Mouse (Mus musculus) mature B cell (primary cell): Measurements from ENCODE around the gene 2900026A02Rik.

Experiments used
- in situ Hi-C: fragments of 300-500 bp; cut with MboI; formaldehyde crosslinking; loops from 2 replicates; pipeline ENCODE4 v1.14.3; 2019

The 2900026A02Rik gene

DNA sequence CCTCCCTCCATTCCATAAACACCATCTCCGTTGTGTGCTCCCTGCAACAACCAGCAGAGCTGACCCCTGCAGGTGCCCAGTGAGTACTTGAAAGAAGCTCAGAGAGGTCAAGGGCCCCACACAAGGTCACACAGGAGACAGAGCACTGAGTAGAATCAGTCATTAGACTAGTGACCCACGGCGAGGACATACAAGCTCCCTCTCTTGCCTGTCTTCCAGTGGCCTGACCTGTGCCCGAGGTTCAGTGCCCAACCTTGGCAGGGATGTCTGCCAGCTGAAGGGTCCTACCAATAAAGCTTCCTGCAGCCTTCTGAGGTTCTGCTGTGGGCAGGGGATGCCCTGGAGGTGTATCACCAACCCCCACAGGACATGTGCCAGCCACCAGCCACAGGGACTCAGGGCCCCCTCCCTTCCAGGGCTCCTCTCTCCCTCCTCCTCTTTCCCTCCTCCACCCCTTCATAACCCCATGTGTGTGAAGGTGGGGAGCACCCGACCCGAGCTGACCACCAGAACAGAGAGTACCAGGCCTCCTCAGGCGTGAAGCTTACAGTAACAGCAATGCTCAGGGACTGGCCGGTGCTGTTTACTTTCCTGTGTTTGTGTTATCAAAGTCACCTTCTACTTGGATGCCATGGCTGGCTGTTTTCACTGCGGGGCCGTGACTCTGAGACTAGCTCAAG is 8.7 kb downstream of the 2900026A02Rik start:
- in situ Hi-C loops = no loop called here

DNA sequence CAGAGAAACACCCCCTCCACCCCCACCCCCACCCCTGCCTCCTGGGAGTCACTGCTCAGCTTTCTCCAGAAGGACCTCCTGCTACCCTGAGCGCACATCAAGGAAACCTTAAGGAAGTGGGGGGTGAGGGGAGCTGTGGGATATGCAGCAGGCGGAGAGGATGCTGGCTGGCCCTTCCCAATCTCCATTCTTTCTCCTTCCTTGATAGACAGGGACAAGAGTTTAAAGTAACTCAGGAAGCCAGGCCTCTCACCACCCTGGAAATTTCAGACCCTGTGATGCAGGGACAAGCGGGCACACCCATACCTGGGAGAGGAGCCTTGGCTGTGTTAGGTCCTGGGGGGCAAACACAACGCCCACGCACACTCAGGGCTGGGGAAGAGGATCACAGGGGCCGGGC is 10.7 kb downstream of the 2900026A02Rik start:
- in situ Hi-C loops = no loop called here

DNA sequence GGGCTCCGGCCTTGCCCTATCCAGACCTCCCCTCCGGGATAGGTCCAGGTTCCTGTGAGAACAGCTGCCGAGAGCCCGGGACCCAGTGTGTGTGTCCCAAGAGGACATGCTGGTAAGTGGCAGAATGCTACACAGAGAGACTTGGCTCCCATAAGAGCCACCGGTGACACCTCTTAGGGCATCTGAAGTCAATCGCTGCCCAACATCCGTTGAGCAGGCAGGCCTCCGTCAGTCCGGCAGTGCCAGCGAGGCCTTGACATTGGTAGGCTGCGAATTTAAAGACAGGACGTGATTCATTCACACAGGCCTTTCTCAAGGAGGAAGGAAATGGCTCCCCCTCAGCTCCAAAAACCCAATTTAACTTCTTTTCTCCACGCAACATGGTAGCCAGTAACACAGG is 11.1 kb downstream of the 2900026A02Rik start:
- in situ Hi-C loops = no loop called here

DNA sequence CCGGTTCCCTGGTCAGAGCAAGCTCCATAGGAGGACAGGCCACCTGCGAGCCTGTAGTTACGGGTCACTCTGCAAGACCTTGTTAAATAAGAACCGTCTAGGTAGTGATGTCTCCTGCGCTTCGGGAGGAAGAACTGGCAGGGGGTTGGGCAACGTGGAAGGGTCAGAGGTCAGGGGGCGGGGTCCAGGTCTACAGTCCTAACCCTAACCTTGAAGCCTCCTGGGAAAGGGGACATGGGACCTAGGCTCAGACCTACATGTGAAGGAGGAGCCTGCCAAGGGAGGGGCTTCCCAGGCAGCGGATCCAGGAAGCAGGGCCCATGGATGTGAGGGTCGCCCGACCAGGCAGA is 11.7 kb downstream of the 2900026A02Rik start:
- in situ Hi-C loops = no loop called here

DNA sequence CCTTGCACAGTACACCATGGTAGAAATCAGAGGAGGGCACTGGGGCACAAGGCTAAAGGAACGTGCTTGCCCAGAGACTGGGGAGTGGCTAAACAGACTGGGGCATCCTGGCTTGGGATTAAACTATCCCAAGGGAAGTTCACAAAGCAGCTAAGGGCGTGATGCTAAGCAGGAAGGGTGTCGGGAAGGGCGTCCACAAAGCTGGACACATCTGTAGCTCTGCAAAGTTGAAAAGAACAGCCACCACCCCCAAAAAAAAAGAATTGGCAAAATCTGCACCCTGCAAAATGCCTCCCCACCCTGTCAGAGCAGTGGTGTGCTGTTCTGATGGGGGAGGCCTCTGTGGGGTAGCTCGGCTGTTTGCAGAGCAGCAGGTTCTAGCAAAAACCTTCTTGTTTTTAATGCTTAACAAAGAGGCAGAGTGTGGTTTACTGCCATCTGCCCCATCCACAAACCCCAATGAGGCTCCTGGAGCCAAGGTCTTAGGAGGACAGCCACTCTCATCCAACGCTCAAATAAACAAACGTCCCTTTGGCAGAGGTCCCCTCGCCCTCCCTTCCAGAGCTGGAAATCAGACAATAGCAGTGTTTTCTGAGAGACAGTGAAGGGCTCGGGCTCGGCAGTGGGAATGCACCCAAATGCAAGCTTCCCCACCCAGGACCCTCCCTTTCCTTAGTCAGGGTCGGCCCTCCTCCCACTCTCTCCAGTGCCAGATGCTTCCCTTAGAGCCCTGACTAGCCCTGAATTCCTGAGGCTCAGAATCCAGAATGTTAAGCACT is 12.2 kb downstream of the 2900026A02Rik start:
- in situ Hi-C loops = no loop called here

DNA sequence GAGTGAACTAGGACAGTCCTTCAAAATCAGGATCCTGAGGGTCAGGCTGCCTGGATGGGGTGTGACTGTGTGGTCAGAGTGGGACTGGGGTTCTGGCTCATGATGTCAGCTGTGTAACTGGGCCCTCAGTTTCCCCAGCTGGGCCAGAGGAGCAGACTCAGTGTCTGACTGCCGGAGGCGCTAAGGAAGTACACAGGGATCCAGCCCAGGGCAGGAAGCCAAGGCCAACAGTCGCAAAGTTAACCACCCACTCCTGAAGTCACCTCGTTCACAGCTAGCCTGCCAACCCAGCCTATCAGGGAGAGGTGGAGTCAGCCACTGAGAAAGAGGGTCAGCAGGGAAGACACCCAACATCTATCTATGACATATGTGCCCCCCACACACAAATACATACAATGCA is 13.0 kb downstream of the 2900026A02Rik start:
- in situ Hi-C loops = no loop called here

DNA sequence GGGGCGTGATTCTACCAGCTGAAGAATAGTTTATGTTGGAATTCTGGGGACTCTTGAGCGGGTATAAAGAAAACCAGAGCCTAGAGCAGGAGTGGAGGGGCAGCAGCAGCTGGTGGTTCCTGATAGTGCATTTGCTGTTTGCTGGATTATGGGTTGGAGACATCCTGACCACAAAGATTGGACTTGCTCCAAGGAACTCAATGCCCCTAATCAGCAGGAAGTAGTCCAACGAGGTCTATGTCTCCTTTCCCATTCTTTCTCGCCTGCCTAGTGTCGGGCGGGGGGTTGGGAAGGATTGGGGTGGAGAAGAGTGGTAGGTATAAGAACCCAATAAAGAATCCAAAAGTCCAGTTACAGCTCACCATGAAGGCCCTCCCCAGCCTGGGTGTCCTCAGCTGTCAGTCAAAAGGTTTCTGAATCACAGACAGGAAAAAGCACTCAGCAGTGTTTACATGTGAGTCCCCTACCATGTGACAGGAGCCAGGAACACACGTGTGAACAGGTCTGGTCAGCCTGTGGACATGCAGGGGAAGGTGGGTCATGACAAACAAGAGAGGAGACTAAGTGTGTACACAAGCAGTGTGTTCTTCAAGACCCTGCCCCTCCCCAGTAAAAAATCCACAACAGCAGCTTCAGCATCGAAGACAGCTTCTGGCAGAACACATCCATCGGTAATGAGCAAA is 14.2 kb downstream of the 2900026A02Rik start:
- in situ Hi-C loops = no loop called here

DNA sequence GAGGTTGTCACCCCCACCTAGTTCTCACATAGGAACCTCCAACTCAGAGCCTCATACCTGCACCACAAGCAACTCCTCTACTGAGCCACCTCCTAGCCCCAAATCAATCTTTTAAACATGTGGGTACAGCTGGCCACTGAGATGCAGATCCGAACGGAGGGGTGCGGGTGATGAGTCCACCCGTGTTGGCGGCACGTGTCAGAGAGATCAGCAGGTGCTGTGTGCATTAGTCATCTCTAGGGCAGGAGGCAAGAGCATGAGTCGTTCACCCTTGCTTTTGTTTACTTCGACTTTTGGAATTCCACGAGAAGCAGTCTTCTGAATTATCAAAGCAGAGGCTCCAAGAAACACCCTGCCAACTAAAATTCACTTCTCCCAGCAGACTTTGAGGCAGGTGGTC is 16.8 kb downstream of the 2900026A02Rik start:
- in situ Hi-C loops = no loop called here

DNA sequence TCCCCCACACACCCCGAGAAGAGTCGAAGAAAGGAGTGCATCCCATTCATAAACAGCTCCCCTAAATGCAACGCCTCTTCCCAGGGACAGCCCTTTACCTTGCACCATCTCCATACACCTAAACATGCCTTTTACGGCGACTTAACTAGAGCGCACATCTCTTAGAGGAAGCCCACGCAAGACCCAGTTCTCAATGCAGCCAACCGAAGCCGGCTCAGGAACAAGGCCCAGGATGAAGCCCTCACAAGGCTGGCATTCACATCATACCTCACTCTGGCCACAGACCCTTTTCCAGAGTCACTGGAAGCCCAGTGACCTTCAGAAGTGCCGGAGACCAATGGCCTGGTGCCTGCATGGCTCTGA is 21.3 kb downstream of the 2900026A02Rik start:
- in situ Hi-C loops = no loop called here

DNA sequence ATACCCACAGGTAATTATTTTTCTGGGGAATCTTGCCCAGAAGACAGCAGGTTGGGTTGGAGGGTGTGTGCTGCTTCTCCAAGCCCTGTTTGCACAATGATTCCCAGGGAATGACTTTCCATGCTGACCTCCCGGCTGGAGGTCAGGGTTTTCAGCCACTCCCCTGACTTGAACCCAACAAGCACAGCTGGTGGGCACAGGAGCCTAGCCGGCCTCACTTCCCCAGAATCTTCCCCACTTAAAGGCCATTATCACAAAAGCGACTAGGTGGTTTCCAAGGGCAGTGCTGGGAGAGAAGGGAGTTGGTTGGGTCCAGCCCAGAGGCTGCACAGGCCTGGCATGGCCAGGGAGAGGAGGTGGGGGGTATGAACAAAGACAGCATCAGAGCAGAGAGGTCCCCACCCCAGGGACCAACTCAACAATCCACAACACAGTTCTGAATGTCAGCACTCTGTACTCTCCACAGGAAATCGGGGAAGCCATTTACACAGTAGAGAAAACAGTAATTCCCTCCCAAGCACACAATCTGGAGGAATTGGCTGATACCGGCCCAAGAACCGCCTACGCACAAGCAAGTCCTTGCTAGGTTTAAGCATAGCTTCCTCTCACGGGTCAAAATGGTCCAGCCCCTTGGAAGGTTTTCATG is 21.8 kb downstream of the 2900026A02Rik start:
- in situ Hi-C loops = no loop called here

DNA sequence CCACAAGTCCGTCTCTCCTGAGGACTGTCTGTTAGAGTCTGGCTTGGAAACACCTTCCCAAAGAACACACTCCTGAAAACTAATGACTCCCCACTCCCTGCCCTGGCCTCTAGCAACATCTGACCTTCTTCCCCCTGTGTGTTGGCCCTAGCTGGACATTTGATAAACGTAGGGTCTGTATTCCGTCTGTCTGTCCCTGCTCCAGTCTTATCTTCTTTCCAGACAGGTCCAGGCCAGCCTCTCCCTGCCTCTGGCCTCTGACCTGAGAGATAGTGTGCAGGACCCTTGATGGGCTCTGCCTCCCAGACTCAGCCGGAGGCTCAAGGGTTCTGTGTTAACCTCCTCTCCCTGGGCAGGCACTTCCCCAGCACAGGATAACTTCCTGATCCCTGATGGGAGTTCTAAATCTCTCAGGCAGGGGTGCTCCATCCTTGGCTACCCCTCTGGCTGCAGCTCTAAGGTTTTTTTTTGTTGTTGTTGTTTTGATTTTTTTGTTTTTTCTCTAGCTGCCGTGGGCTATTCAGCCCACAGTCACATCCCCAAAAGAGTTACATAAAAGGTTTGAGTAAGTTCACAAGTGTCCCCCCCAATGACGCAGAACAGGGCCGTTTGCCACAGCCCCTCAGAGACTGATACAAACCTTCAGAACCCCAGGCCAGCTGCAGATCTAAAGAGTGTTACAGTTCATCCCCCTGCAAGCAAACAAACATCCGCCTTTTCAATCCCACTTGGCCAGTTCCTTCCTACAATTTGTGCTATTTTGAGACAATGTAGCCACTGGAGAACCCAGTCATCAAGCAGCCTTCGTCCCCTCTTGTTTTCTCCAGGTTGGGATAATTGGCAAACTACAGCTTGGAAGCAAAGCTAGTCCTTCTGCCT is 23.9 kb downstream of the 2900026A02Rik start:
- in situ Hi-C loops = no loop called here

DNA sequence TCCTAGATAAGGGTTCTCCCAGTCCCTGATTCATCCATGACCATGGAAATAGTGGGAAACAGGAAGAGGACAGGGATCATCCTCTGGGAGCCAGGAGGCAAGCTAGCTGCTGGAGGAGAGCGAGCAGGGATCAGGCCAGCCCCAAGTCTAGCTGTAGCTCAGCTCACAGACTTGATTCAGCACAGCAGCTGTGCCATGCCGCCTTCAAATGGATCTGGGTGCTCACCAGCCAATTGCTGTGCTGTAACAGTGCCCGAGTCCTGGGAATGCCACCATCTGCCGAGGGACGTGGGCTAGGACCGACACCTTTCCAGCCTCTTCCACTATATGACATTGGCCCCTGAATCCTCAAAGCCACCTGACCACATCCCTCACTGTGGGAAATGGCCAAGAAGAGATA is 25.1 kb downstream of the 2900026A02Rik start:
- in situ Hi-C loops = no loop called here

DNA sequence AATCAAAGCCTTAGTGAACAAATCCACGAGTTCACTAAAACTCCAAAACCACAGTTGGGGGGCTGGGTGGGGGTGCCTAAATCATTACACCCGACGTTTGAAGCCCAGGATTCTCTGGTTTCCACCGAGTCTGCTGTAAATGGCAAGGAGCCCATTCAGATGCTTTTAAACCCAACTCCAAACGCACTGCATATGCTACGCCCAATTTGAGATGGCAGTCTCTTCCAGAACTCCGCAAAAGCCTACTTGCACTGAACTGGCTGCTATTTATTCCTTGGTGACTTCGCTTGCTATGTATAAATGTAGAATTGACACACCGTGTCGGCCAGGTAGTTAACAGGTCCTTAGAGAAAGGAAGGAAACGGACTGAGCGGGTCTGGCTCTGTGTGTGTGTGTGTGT is 25.6 kb downstream of the 2900026A02Rik start:
- in situ Hi-C loops = no loop called here

DNA sequence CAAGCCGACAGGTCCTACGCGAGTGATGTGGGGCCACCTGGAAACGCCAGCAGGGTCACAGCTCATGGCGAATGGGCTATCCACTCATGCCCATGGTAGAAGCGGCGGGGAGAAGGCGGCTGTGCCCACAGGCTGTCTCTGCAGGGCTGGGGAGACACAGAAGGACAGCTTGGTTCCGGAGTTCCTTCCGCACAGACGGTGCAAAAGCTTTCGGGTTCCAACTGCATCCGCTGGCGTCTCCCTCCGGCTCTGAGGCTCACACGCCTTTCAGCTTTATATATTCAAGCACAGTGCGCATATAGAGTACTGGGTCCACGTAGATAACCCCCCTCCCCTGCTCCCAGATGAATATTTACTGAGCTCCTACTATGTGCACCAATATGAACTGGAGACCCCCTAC is 27.3 kb downstream of the 2900026A02Rik start:
- in situ Hi-C loops = no loop called here

DNA sequence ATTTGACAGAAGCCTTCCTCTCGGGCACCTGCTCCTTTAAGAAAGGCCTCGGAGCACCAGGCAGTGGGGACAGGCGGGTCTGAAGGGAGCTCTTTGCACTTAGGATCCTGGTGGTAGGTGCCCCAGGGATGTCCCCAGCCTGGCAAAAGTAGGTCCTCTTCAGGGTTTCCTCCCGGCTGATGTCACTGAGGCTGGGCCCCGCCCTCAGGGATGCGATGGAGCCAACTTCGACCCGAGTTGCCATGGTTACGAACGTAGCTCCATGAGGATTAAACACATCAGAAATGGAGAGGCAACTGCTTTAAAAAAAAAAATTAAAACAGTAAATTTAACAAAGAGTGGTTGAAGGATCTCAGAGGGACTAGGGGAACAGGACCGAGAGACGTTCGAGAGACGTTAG is 29.1 kb downstream of the 2900026A02Rik start:
- in situ Hi-C loops = no loop called here

DNA sequence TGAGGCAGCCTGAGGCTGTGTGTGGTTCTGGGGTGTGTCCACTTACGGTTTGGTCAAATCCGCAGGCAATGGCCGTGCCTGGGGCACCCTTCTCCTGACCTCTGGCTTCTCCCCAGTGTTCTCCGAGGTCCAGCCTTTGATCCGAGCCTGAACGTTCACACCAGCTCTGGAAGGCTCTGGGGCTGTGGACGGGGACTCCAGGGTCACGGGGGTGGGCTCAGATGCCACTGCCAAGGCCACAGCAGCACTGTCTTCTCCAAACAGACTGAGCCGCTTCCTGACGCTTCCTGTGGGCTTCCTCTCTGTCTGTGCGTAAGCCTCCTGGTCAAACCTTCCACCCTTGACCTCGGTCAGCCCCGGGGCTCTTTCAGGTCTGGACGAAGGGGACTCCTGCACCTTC is 30.5 kb downstream of the 2900026A02Rik start:
- in situ Hi-C loops = no loop called here

DNA sequence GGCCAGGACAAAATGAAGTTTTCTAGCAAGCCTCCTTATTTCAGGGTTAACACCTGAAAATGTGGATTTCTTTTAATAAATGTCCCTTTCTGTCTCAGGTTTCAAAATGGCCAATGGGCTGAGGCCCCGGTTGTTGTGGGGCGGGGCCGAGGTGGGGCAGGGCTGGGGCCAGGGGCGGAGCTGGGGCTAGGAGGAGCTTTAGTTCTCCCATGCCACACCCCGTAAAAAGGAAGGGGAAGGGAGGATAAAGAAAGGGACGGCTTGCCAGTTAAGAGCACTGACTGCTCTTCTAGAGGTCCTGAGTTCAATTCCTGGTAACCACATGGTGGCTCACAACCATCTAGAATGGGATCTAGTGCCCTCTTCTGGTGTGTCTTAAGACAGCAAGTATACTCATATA is 39.6 kb downstream of the 2900026A02Rik start:
- in situ Hi-C loops = no loop called here

DNA sequence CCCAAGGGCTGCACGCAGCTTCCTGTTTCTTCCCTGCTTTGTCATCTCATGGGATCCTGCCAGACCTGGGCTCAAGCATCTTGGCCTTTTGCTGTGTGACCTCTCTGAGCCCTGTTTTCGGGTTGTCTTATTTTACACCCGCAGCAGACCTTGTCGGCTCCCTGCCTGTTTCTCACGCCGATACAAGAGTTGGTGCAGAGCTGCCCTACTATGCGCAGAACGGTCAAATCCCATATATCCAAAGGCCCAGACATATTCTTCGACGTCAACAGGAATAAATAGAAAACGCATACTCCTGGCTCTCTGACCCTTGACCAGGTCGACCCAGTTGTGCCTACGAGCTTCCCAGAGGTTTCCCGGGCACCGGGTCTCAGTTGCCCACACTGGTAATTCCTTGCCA is 40.3 kb downstream of the 2900026A02Rik start:
- in situ Hi-C loops = no loop called here

DNA sequence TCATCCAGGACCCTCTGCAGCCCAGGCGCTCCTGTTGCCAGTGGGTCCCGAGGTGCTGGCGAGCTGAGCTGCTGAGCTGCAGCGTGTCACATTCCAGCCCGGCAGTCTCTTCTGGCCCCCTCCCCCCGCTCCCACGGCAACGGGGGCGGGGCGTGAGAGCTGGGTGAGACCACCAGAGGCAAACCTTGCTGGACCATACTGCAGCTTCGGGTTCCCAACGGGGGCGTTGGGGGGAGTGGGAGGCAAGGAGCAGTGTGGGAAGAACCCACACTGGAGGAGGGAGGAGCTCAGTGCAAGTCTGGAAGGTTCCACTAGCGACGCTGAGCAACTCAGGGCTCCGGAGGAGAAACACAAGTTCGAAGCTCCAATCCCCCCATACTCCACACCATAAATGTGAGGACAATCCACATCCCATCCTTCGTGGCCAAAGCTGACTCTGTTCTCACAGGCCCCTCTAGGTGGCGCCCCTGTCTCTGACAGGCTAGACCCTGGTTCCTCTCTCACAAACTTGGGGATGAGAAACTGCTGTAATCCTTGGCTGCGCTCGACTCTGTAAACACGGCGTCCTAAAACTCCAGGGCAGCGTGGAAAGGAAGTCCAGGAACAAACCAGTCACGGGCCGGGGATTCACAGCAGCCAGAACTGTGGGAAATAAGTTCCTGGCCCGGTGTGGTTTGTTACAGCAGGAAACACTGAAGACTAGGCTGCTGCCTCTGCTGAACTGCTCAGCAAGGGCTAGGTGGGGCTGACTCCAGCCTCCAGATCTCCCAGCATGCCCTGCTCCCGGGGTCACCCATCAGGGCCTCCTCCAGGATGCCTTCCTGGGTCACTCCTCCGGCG is 41.0 kb downstream of the 2900026A02Rik start:
- in situ Hi-C loops = no loop called here

DNA sequence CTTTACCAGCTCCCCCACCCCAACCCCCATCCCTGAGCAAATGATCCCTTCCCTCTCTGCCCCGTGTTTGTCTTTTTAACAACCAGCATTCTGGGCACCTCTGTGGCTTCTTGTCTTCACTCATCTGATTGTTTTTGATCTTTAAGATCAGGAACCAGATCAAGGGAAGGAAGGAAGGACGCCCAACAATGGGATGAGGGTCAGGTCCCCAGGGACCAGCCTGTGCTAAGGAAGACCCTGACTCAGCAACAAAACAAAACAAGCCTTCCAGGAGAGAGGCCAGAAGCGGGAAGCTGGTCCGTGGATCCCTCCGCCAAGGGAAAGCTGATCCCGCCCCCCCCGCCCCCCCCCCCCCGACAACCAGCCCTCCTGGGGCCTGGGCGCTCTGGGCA is 41.6 kb downstream of the 2900026A02Rik start:
- in situ Hi-C loops = no loop called here

DNA sequence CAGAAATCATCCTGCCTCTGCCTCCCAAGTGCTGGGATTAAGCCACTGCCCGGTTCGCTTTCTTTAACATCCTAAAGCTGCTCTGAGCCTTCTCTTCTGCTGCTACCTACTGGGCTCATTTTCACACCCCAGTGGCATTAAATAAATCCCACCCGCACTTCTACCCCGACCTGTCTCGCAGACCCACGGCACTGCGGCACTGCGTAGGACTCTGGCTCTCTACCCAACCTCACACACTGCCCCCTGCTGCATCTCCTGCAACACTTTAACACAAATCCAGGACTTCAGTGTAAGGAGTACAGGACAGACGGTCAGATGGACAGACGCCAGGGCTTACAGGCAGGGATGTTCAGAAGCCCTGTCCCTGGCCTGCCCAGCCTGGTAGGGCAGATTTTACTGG is 45.1 kb downstream of the 2900026A02Rik start:
- in situ Hi-C loops = no loop called here
